In the genomic region with DNA sequence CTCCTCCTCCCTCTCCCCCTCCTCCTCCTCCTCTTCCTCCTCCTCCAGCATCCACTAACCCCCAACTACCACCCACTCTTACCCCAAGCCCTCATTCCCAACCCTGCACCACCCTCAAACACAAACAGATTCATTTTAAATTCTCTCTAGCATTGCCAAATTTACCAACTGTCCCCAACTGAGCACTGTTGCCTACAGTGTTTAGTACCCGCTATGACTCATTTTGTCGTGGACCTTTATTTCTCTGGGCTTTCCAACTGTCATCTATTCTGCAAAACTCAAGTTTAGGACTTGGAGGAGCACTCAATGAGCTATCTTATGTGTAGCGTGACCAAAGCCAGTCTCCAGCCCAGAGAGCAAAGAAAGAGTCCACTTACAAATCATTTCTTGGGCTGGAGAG, we compare ENCODE assay signal across 20 mouse cellular contexts.
DNase-seq lines count a peak whose midpoint lies in the region; ATAC-seq and TF ChIP-seq lines count a peak whose summit lies in the region.
"Had no signal": no experiment of that assay in that cellular context is flagged by ENCODE, and none has a peak within 500 bp of the region (broad histone marks: within the 10 kb centered on the region; RNA-seq: fewer than 3 reads in every experiment).

No protein-coding gene starts in this region.

- dilution Hi-C loops in CH12.LX (cut with MboI; ENCODE audit: extremely low pct_ligation_motif_present, extremely low pct_unique_long_range_greater_than_20kb, low sequenced_read_pairs): no loop called here

- no peak for TF ChIP-seq RAD21 in CH12.LX (IDR thresholded peaks at IDR 0.05; ENCODE audit: low read depth, low read length)

- in situ Hi-C loops in CH12.LX (cut with MboI; ENCODE audit: low pct_ligation_motif_present, low pct_unique_long_range_greater_than_20kb, low sequenced_read_pairs): no loop called here

- peak overlapping the region; percentile 54 for H3K9ac ChIP-seq in CH12.LX (ENCODE audit: insufficient read depth, low read depth)
- no peak overlapping the region for H3K9ac ChIP-seq in kidney, embryonic 14.5 days (ENCODE audit: low read depth, low read length)
- H3K9ac ChIP-seq: embryonic facial prominence, embryonic 12.5 days; forebrain, embryonic 13.5 days; forebrain, embryonic 15.5 days; forebrain, postnatal 0 days had no signal

- DNase-seq in heart, adult 11 months: peak; percentile 57
- DNase-seq in heart, postnatal 4 days: no peak
- DNase-seq in CH12.LX (ENCODE audit: extremely low read depth): peak; percentile 21
- no peak for DNase-seq in lung, postnatal 36 days
- DNase-seq: adrenal gland, adult 2 months; adrenal gland, postnatal 10 days; adrenal gland, postnatal 25 days; B cell, adult 2 months; cerebellum, adult 11-12 months; cerebellum, adult 2 months; cerebellum, adult 9-10 months; cerebellum, postnatal 10 days; cerebellum, postnatal 25 days; forebrain, postnatal 0 days had no signal

- no peak for ATAC-seq in kidney, embryonic 14.5 days (ENCODE audit: low FRiP score, low TSS enrichment)
- ATAC-seq: CD4-positive, CD25-positive, alpha-beta regulatory T cell, adult 4 months; forebrain, embryonic 13.5 days; forebrain, embryonic 15.5 days; forebrain, postnatal 0 days had no signal

- peak overlapping the region; percentile 72; the same call in 1 of the 2 replicates for H3K27ac ChIP-seq in CH12.LX (ENCODE audit: insufficient read depth, low read depth)
- H3K27ac ChIP-seq in kidney, embryonic 14.5 days (ENCODE audit: low read depth, low read length): no peak overlapping the region
- H3K27ac ChIP-seq: embryonic facial prominence, embryonic 10.5 days; embryonic facial prominence, embryonic 12.5 days; forebrain, embryonic 13.5 days; forebrain, embryonic 15.5 days had no signal

- no peak for TF ChIP-seq EP300 in CH12.LX (IDR thresholded peaks at IDR 0.05; ENCODE audit: low read length)

- no peak overlapping the region for H3K4me3 ChIP-seq in CH12.LX (replicated peaks in 1 of 3; ENCODE audit: low read depth in 2 of 3, low read length in 2 of 3, poor library complexity in 1 of 3)
- H3K4me3 ChIP-seq in kidney, embryonic 14.5 days (ENCODE audit: low read length): no peak overlapping the region
- H3K4me3 ChIP-seq: embryonic facial prominence, embryonic 10.5 days; embryonic facial prominence, embryonic 12.5 days; forebrain, embryonic 13.5 days; forebrain, embryonic 15.5 days had no signal

- no peaks in the 10 kb centered on the region for H3K27me3 ChIP-seq in CH12.LX (replicated peaks)
- no peaks in the 10 kb centered on the region for H3K27me3 ChIP-seq in kidney, embryonic 14.5 days (ENCODE audit: control insufficient read depth, insufficient read depth, low read length)
- H3K27me3 ChIP-seq: embryonic facial prominence, embryonic 12.5 days; forebrain, embryonic 13.5 days; forebrain, embryonic 15.5 days had no signal

- peaks cover 10% of the 10 kb centered on the region for H3K9me3 ChIP-seq in CH12.LX (replicated peaks; ENCODE audit: low read length)
- H3K9me3 ChIP-seq in kidney, embryonic 14.5 days (ENCODE audit: control insufficient read depth, low read length): peaks cover 4% of the 10 kb centered on the region
- H3K9me3 ChIP-seq: forebrain, embryonic 15.5 days had no signal

- 94% methylated on average over 3 of the region's 3 CpGs for WGBS in kidney, embryonic 14.5 days

- no peaks in the 10 kb centered on the region for H3K79me2 ChIP-seq in CH12.LX (replicated peaks; ENCODE audit: control insufficient read depth, extremely low read depth, insufficient read depth, poor library complexity, severe bottlenecking)

- H3K4me2 ChIP-seq in CH12.LX (ENCODE audit: insufficient read depth, low read depth, poor library complexity, severe bottlenecking): peak overlapping the region; percentile 63; the same call in 1 of the 2 replicates
- H3K4me2 ChIP-seq in kidney, embryonic 14.5 days (replicated peaks; ENCODE audit: low read depth, low read length): no peak overlapping the region
- H3K4me2 ChIP-seq: embryonic facial prominence, embryonic 12.5 days; forebrain, embryonic 13.5 days; forebrain, embryonic 15.5 days had no signal

- peaks cover 2 to 10% of the 10 kb centered on the region in 2 experiments for H3K36me3 ChIP-seq in CH12.LX (replicated peaks in 1 of 2; ENCODE audit: control insufficient read depth in 1 of 2, insufficient read depth in 1 of 2, low read length in 1 of 2)
- H3K36me3 ChIP-seq in kidney, embryonic 14.5 days (ENCODE audit: control insufficient read depth, insufficient read depth, low read length): peaks cover 11% of the 10 kb centered on the region
- H3K36me3 ChIP-seq: forebrain, embryonic 15.5 days had no signal

- peaks cover 8 to 27% of the 10 kb centered on the region in 2 experiments; a peak in 3 of 4 replicates for H3K4me1 ChIP-seq in CH12.LX (ENCODE audit: control insufficient read depth in 1 of 2, insufficient read depth in 2 of 2)
- no peaks in the 10 kb centered on the region for H3K4me1 ChIP-seq in kidney, embryonic 14.5 days (ENCODE audit: control insufficient read depth, insufficient read depth, low read length)
- H3K4me1 ChIP-seq: embryonic facial prominence, embryonic 10.5 days; embryonic facial prominence, embryonic 12.5 days; forebrain, embryonic 13.5 days; forebrain, embryonic 15.5 days had no signal

- no peak for TF ChIP-seq CTCF in CH12.LX (conservative IDR thresholded peaks at IDR 0.05 in 1 of 2, IDR thresholded peaks at IDR 0.05 in 1 of 2; ENCODE audit: low read depth in 2 of 2, low read length in 2 of 2)

- TF ChIP-seq POLR2A in CH12.LX (IDR thresholded peaks at IDR 0.05; ENCODE audit: low read depth, low read length): no peak

TF ChIP-seq in CH12.LX, 34 proteins besides CTCF, POLR2A, EP300 and RAD21:
- TF ChIP-seq MAFK (IDR thresholded peaks at IDR 0.05; ENCODE audit: insufficient replicate concordance, low read length) (no peak), USF1 (IDR thresholded peaks at IDR 0.05; ENCODE audit: low read depth, low read length) (no peak), IRF4 (IDR thresholded peaks at IDR 0.05; ENCODE audit: low read depth, low read length) (peak; percentile 49; the same call in 1 of the 2 replicates)
TF ChIP-seq in CH12.LX: peak in this region for 1.

Comparison
In these comparisons a context has a peak if more than half of its experiments do, and no peak if none do; other contexts are left out.
1. DNase-seq: peak in heart, adult 11 months (single experiment) and CH12.LX (single experiment); none in heart, postnatal 4 days (single experiment) and lung, postnatal 36 days (single experiment).